Mouse (Mus musculus) thymus, postnatal 4 days (tissue): ENCODE measurements around the gene Thsd4.

Experiments
- DNase-seq: peaks from one replicate; pipeline ENCODE4 v3.0.0; 2021

Thsd4 gene

DNA sequence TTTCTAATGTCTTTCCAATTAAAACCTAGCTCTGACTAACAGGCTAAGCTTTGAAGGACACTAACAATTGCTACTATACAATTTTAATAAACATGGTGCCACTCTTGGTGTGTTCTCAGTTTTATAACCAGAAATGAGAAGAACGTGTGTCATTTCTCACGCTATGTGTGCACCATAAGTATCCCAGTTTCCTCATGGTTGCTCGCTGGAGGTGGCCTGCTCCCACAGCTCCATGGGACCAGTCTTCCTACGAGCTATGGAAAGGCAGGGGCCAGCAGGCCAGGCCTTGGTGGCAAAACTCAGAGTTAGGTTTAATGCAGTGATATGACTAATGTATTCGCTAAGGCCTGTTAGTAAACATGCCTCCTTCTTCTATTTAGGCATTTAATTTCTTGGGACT is 468.7 kb downstream of the Thsd4 start:
- DNase-seq = no peak

DNA sequence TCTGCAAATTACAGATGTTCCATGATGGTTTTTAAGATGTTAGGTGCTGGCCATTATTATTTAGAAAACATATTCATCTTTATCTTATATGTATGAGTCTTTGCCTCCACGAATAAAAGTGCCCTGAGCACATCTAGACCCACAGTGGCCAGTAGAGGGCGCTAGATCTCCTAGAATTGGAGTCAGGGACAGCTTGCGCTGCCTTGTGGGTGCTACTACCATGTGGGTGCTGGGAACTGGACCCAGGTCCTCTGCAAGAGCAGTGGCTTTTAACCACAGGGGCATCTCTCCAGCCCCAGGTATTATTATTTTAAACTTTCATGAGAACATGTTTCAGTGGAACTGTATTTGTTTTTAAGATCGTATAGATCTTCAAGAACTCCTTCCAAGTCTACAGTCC is 469.4 kb downstream of the Thsd4 start:
- DNase-seq = peak; percentile 22

DNA sequence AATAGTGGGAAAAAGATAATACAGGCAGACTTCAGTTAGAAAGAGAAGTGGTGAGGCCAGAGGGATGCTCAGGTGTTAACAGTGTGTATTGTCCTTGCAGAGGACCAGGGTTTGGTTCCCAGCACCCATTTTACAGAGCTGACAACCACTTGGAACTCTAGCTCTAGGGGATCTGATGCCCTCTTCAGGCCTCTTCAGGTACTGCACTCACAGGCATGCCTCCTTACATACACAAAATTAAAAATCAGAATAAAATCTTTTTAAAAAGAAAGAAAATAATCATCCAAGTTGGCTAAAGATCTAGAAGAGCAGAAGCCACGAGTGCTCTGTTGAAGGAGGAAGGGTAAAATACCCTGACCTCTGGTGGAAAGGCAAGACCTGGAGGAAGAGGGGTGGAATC is 478.7 kb downstream of the Thsd4 start:
- DNase-seq = no peak

DNA sequence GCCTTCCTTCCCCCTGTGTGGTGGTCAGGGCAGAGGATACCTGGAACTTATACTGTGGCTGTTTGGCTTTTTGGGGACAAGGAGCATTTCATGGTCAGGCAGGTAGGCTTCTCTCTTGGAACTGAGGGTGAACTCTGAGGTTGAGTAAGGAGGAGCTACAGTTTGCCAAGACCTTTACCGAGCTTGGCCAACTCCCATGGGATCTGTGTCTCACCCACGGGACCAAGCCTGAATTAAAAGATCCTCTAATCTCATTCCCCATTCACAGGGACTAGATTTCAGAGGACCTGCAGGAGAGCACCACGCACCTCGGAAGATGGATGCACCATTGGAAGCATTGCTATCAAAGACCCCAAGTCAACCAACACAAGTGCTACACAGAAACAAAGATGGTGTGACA is 487.0 kb downstream of the Thsd4 start:
- no peak for DNase-seq

DNA sequence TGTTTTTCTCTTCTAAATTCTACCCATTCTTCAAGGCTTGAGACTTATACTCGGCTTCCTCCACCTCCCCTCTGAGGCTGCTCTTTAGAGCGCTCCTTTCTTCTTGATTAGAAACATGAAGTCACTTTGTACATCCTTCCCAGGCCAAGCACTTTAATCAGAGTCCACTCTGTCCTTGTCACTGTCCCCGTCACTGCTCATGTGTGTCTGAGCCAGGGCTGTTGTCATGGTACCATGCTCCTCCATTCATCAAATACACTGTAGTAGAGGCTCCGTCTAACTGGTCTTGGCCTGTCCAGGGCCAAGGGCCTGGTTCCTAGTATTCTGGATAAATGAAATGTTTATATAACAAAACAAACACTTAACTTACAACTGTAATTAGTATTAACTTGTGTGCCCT is 494.6 kb downstream of the Thsd4 start:
- no peak for DNase-seq

DNA sequence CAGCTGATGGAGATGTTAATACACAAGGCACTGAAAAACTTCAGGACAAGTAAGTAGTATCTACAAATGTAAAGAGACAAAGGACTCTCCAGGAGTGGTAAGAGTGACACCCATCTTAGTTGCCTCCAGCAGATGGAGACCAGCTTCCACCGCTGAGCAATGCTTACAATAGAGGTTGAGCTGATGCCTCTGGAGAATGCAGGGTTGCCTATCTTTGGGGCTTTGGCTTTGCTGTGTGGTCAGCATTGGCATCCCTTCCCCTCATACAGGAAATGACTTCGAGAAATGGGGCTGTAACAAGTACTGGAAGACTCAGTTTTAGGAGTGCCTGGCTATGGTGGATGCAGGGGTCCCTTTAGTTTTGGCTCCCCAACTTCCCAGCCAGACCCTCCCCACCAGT is 495.1 kb downstream of the Thsd4 start:
- DNase-seq = no peak

DNA sequence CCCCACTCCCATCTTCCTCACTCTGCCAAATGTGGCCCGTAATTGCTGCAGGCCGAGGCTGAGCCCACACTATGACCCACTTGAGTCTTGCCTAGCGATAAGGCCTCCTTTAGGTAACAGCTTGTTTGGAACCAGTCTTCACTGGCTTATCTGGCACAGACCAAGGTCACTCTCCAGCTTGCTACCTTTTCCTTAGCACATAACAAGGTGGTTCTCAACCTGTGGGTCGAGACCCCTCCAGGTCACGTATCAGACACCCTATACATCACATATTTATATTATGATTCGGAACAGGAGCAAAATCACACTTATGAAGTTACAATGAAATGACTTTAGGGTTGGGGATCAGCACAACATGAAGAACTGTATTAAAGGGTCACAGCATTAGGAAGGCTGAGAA is 495.9 kb downstream of the Thsd4 start:
- DNase-seq = no peak

DNA sequence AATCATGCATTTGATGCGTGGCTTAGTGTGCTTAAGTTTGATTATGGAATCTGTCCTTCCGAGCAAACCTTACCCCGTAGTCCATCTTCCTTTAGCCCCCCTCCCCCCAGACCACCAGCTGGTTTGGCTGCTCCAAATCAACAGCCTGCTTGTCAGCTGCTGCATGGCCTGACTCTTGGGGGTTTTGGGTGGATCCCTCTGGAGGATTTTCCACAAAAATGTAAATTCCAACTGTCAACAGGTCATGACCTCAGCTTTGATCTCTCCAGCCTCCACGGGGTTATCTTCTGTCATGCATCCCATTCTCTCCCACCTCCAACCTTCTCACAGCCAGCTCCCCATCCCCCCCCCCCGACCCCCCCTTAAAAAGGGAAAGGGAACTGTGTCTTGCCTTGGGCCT is 496.9 kb downstream of the Thsd4 start:
- no peak for DNase-seq

DNA sequence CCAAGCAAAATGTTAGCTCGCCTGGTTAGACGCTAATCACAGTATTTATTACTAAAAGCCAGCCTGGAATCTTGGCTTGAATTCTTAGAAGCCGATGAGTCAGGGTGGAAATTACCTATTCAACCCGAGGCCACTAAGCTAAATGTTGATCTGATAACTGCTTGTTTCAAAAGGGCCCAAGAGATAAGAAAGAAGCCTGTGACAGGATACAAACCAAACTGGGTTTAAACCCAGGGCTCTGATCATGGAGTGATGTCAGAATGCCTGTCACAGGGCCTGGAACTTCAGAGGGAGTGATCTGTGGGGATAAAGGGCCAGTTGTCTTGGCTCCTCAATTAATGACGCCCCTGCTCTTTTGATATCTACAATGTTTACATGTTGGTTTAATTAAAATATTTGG is 497.3 kb downstream of the Thsd4 start:
- no peak for DNase-seq

DNA sequence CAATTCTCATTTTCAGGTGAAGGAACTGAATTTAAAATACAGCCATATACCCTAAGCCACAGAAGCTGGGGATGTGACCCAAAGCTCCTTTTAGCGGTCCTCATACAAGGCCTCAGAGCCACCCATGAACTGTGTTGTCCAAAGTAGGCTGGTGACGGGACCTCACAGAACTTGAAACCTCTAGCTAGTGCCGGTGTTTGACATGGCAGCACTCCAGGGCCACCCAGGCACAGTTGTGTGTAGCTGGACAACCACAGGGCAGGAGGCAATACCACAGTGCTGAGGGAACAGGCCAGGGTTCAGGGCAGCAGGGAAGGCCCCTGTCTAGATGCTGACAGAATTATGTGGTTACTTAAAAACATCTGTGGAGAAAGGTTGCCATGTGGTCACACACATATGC is 499.5 kb downstream of the Thsd4 start:
- DNase-seq = no peak

DNA sequence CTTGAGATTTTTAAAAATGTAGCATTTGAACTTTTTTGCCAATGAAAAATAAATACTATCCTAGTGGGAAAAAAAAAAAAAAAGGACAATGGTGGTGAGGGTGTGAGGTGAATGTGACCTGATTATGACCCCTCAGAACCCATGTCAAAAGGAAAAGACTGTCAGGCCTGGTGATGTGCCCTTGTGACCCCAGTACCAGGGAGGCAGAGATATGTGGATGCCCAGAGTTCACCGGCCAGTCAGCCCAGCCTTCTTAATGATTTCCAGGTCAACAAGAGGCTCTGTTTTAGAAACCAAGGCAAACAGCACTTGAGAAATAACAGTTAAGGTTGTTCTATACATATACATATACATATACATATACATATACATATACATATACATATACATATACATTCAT is 501.4 kb downstream of the Thsd4 start:
- no peak for DNase-seq

DNA sequence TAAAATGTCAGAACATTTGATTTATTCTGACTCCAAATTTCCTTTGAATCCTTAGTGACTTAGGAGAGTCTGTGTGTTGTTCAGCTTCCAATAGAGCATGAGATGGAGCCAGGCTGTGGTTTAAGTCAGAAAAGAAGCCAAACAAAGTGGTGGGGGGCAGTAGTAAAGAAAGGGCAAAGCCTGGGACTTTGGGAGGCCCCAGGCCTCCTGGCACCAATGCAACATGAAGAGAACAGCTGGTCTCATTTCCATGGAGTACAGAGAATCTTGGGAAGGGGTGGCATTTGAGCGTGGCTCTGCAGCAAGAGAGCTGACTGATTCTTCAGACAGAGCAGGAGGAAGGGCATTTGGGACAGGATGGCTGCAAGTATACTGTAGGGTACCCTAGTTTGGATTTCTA is 511.6 kb downstream of the Thsd4 start:
- DNase-seq = no peak

DNA sequence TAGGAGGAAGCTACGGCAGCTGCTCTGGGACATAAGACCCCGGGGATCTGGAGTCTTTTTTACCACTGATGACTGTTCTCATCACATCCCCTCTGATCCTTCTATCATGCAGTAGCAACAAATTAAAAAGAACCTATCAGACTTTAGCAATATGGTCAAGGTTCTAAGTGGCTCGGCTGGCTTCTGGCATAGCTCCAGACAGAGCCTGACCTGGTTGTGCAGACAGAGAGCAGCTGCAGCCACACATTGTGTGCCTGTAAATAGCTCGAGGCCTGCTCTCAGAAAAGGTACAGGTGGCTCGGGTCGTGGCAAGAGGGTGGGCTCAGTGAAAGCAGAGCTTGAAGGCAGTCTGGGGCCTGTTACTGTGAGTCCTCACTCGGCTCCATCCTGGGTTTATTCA is 512.9 kb downstream of the Thsd4 start:
- no peak for DNase-seq

DNA sequence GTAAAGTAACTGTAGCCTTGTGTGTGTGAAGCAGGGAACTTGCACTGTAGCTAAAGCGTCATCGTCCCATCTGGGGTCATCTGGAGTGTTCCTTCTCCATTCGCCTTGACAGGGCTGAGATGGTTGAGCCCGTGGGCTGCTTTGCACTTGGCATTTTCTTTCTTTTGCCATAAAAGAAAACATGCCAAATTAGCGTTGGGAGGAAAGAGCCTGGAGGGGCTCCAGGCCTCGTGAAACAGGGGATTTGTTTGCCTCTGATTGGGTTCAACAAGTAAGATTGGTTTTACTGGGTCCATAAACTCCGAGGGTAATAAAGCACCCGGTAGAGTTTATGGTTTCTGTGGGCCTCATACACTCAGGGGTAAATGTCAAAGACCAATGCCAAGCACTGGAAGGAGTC is 519.5 kb downstream of the Thsd4 start:
- DNase-seq = no peak

DNA sequence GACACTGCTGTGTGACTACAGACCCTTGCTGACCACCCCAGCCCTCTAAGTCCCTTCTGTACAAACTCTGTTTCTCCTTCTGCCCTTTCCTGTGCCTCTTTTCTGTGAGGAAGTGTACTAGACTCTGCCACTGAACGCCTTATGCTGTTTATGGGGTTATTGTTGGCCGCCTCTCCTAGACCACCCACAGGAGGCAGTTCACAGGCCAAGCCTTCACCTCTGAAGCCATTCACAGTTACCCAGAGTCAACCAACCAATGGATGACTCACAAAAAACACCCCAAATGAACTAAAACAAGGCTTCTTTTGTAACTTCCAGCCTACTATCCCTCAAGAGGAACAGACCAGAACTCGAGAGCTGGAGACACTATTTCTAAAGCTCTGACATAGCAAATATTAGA is 520.4 kb downstream of the Thsd4 start:
- DNase-seq = no peak

DNA sequence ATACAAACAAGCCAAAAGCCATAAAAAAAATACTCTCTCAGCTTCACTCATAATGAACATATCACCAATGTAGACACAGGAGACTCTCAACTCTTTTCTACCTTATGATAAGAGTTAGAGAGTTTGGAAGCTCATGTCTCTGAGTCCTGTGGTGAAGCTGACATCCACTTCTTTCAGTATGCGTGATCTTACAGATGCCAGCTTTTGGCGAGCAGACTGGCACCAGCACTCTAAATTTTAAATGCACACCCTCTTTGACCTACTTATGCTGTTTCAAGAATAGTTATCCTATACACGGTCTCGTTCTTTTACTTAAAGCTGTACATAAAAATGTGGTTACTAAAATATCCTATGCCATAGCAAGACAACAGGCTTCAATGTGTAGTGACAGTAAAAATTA is 524.1 kb downstream of the Thsd4 start:
- no peak for DNase-seq

DNA sequence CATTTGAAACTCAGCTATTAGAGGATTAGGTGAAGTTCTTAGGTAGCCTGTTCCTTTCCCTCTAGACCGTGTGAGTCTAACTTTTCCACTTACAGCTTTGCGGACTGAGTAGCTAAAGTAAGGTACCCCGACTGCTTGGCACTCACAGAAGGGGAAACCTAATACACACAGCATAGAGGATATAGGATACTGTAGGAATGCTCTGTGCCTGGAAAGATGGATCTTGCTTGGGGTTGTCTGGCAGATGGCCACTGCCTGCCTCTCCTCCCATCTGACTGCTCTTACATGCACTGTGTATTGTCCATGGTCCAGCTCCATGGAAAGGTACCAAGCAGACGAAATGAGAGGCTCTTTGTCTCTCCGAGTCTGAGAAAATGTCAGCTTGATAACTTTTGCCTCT is 530.4 kb downstream of the Thsd4 start:
- no peak for DNase-seq

DNA sequence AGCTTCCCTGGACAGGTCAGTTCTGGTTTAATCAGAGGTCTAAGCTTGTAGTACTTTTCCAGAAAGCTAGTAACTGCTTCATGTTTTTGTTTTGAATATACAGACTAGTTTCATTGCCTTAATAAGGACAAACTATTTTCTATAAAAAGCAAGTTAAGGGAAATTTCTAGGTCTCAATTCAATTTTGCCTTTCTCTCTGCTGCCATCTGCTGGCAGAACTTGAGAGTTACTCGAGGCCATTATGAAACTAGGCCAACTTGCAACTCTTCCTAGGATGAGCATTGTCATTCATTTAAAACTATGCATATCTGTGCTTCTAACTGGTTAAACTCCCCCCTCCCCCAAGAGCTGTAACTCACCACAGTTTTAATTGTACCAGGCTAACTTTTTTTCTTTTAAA is 532.0 kb downstream of the Thsd4 start:
- DNase-seq = peak; percentile 78

DNA sequence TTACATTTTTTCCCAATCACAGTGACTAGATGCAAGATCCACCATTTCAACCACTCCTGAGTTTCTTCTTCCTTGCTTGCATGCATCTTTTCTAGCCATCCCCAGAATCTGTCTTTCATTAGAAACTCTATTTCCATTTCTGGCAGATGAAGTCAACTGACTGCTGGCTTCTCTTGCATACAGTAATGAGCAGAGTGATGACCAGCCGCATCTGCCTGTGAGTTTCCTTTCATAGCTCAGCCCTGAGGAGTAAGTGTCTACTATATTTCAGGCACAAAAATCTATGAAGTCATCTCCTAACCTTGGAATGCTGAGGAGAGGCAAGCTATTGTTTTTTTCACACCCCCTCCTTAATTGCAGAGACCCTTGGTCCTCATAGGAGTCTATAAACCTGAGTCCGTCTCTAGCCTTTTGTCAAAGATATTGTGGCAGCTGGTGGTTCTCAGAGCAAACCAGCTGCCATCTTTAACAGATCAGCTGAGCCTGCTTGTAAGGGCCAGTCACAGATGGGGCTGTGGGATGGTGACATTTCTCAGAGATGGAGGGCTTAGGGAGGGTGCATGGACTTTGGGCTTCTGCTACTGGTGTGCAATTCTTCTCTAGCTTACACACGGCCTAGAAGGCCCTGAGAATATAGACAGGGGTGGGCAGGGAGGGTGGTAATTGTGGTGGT is 535.8 kb downstream of the Thsd4 start:
- no peak for DNase-seq

DNA sequence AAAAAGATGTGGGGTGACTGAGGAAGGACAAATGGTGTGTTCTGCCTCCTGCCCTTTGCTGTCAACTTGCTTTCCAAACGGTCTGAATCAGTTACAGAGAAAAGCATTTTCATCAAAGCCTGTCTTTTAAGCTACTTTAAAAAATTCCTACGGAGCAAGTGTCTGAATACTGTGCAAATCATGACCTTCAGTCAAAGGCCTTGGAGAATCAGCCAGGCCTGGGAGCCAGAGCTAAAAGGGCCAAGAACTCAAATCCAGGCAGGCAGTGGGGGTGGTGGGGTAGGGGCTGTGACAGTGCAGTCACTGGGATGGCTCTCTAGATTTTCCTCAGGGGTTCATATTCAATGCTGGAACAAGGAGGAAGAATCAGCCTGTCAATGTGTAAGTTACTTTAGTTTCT is 540.7 kb downstream of the Thsd4 start:
- no peak for DNase-seq

DNA sequence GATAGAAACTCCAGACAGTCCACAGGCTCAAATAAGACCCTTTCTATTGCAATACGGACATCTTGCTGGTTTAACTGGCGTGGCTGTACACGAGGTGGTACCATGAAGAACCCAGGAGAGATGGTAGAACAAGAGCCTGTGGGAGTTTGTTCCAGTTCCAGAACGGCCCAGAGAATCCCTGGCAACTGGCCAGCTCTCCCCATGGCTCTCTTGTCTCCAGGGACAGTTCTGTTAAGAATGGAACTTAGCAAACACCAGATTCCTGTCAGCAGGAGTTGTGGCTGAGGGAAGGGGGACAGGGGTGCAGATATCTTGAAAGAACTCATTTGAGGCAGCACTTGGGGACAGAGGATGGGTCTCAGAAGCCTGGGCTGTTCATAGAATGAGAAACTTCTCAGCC is 550.6 kb downstream of the Thsd4 start:
- no peak for DNase-seq

DNA sequence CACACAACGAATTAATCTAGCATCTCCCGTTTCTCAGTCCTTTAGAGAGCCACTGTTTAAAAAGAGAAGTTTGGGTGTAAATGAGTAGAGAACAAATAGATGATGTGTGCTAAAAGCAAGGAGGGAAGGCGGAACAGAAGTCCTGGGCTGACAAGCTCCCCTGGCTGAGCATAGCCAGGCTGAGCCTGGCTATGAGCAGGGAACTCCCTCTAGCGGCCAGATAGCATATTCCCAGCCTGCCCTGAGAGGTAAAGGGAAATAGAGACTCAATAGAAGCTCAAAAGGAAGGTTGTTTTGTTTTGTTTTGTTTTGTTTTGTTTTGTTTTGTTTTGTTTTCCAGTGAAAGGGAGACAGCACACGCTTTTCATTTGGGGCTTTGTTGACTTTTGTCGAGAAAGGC is 552.5 kb downstream of the Thsd4 start:
- DNase-seq = peak; percentile 77

DNA sequence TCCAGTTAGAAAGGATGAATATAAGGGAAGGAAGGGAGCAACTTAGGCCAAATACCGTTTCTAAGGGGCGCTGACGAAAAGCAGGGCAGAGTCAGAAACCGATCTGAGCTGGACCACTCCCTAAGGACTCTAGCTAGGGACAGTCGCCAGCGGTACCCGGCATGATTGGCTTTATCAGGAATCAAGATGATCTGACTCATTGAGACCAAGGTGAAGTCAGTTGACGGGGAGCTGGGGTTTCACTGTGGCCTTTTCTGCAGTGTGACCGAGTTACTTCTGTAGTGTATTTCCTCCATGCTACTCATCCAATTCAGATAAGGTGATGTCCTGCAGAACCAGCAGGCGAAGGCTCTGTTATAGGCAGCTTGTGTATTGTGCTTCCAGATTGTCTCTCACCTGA is 556.8 kb downstream of the Thsd4 start:
- no peak for DNase-seq

DNA sequence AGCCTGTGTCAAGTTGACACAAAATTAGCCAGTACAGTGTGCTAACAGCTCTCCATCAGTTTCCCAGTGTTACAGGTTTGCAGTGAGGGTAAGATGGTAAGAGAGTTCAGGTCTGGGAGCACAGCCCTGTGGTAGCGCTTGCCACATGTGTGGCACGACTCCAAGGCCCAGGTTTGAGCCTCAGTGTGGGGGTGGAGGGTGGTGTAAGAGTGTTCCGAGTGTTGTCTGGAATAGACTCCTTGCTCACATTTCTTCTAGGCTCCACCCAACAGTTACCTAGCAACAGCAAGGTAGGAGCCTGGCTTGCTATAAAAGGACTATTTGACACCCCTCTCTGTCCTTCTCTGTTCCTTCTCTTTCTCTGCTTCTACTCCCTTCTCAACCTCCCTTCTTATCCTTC is 557.5 kb downstream of the Thsd4 start:
- DNase-seq = no peak

DNA sequence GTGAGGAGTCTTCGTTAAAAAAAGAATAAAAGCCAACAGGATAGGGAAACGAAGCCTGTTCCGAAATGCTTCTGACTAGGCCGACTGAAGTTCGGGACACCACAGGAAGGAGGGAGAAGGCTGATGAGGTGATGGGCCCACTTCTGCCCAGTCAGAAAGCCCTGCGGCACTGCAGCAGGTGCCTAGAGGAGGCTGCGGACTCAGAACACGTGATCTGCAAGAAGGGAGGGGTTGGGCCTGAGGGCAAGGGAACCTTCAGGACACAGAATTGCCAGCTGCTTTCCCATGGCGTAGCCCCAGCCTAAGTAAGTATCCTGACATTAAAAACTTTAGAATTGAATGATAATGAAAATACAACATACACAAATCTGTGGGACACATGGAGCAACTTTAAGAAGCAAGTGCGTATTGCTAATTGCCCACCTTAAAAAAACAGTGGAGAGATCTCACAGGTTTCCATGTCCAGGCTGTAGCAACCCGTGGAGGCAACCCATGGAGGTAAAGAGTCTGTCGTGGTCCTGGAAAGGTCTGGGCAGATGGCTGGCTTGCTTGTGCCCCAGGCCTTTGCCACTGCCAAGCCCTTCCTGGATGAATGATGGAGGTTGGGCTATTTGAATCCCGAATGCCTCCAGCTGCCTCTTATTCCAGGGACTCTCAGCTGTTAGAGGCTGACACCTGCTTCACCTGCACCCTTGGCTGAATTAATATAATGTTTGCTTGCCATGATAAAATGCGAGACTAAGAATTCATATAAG is 560.5 kb downstream of the Thsd4 start:
- no peak for DNase-seq
